Mouse (Mus musculus): ENCODE measurements around the gene Npr1. TPM values are rescaled to one million over a fixed set of nuclear protein-coding genes. Genes with fewer than 3 reads are reported as not detected.

The Npr1 gene
- polyA plus RNA-seq, 1 experiment from 2014 or later = 3.1 TPM

- no peak overlapping the region for H3K9ac ChIP-seq (replicated peaks)
- WGBS = 87% methylated on average over 5 of the region's 5 CpGs
- no peak overlapping the region for H3K27ac ChIP-seq (replicated peaks)
- H3K36me3 ChIP-seq = peaks cover 53% of the 10 kb centered on the region
- no peak overlapping the region for H3K4me2 ChIP-seq
- peaks cover 38% of the 10 kb centered on the region for H3K4me1 ChIP-seq
- no peaks in the 10 kb centered on the region for H3K27me3 ChIP-seq (replicated peaks)
- no peak overlapping the region for H3K4me3 ChIP-seq (replicated peaks)
- ATAC-seq (ENCODE audit: low FRiP score) = no peak
- no peaks in the 10 kb centered on the region for H3K9me3 ChIP-seq (replicated peaks)
These were observed 39.5 kb upstream of the Npr1 start for GRCm38 (mm10) chr3:90505216-90505615.

GRCm38 (mm10) chr3:90503444-90503843 lies 37.8 kb upstream of the Npr1 start:
- H3K27ac ChIP-seq (replicated peaks) = no peak overlapping the region
- ATAC-seq (ENCODE audit: low FRiP score) = no peak
- H3K4me3 ChIP-seq (replicated peaks) = no peak overlapping the region
- WGBS = 90% methylated on average over 4 of the region's 4 CpGs
- no peak overlapping the region for H3K4me2 ChIP-seq
- no peaks in the 10 kb centered on the region for H3K9me3 ChIP-seq (replicated peaks)
- H3K9ac ChIP-seq (replicated peaks) = no peak overlapping the region
- H3K27me3 ChIP-seq (replicated peaks) = no peaks in the 10 kb centered on the region
- peaks cover 34% of the 10 kb centered on the region for H3K4me1 ChIP-seq
- H3K36me3 ChIP-seq = peaks cover 70% of the 10 kb centered on the region

- no peak for ATAC-seq (ENCODE audit: low FRiP score)
- Histone ChIP-seq H3K27me3 (replicated peaks) (no peaks in the 10 kb centered on the region), H3K27ac (replicated peaks) (no peak overlapping the region), H3K4me3 (replicated peaks) (no peak overlapping the region), H3K4me2 (no peak overlapping the region), H3K9me3 (replicated peaks) (no peaks in the 10 kb centered on the region), H3K9ac (replicated peaks) (no peak overlapping the region), H3K4me1 (no peaks in the 10 kb centered on the region), H3K36me3 (peaks cover 68% of the 10 kb centered on the region)
These were observed 31.9 kb upstream of the Npr1 start for GRCm38 (mm10) chr3:90497597-90497996.

- H3K27me3 ChIP-seq (replicated peaks) = no peaks in the 10 kb centered on the region
- ATAC-seq (ENCODE audit: low FRiP score) = no peak
- H3K36me3 ChIP-seq = peaks cover 53% of the 10 kb centered on the region
- H3K9me3 ChIP-seq (replicated peaks) = no peaks in the 10 kb centered on the region
- no peaks in the 10 kb centered on the region for H3K4me1 ChIP-seq
- H3K4me3 ChIP-seq (replicated peaks) = no peak overlapping the region
- no peak overlapping the region for H3K27ac ChIP-seq (replicated peaks)
- WGBS = 94% methylated on average over 7 of the region's 7 CpGs
- H3K9ac ChIP-seq (replicated peaks) = no peak overlapping the region
- H3K4me2 ChIP-seq = no peak overlapping the region
These were observed 30.3 kb upstream of the Npr1 start for GRCm38 (mm10) chr3:90495850-90496525.

GRCm38 (mm10) chr3:90493831-90494540 lies 28.3 kb upstream of the Npr1 start:
- H3K4me2 ChIP-seq = no peak overlapping the region
- 45% methylated on average over 4 of the region's 4 CpGs for WGBS
- H3K4me3 ChIP-seq (replicated peaks) = no peak overlapping the region
- no peak overlapping the region for H3K27ac ChIP-seq (replicated peaks)
- ATAC-seq (ENCODE audit: low FRiP score) = no peak
- no peaks in the 10 kb centered on the region for H3K9me3 ChIP-seq (replicated peaks)
- no peaks in the 10 kb centered on the region for H3K27me3 ChIP-seq (replicated peaks)
- H3K4me1 ChIP-seq = peaks cover 9% of the 10 kb centered on the region
- H3K9ac ChIP-seq (replicated peaks) = no peak overlapping the region
- peaks cover 45% of the 10 kb centered on the region for H3K36me3 ChIP-seq

GRCm38 (mm10) chr3:90491350-90491749 lies 25.7 kb upstream of the Npr1 start:
- Histone ChIP-seq H3K9ac (replicated peaks) (no peak overlapping the region), H3K27ac (replicated peaks) (no peak overlapping the region), H3K27me3 (replicated peaks) (no peaks in the 10 kb centered on the region), H3K9me3 (replicated peaks) (no peaks in the 10 kb centered on the region), H3K36me3 (peaks cover 41% of the 10 kb centered on the region), H3K4me2 (no peak overlapping the region), H3K4me1 (peaks cover 9% of the 10 kb centered on the region), H3K4me3 (replicated peaks) (no peak overlapping the region)
- peak; percentile 32; the same call in 1 of the 2 replicates for ATAC-seq (ENCODE audit: low FRiP score)
- 34% methylated on average over 2 of the region's 2 CpGs for WGBS

- Histone ChIP-seq H3K9ac (replicated peaks) (peak within 1 kb of the TSS; percentile 85), H3K36me3 (peaks cover 41% of the 10 kb centered on the region), H3K4me3 (replicated peaks) (peak within 1 kb of the TSS; percentile 83), H3K27ac (replicated peaks) (peak within 1 kb of the TSS; percentile 84), H3K9me3 (replicated peaks) (no peaks in the 10 kb centered on the region), H3K4me2 (peak within 1 kb of the TSS; percentile 63), H3K27me3 (replicated peaks) (no peaks in the 10 kb centered on the region), H3K4me1 (peaks cover 9% of the 10 kb centered on the region)
- peak; percentile 96 for ATAC-seq (ENCODE audit: low FRiP score)
- 0% methylated on average over 37 of the region's 37 CpGs for WGBS
These were observed 25.1 kb upstream of the Npr1 start, which contains the start of gene Snapin for GRCm38 (mm10) chr3:90490696-90491256. Snapin (minus strand) TSS chr3:90491033.

GRCm38 (mm10) chr3:90488576-90488975 lies 22.9 kb upstream of the Npr1 start:
- Histone ChIP-seq H3K9ac (replicated peaks) (no peak overlapping the region), H3K4me3 (replicated peaks) (no peak overlapping the region), H3K27ac (replicated peaks) (no peak overlapping the region), H3K36me3 (peaks cover 56% of the 10 kb centered on the region), H3K4me2 (no peak overlapping the region), H3K9me3 (replicated peaks) (no peaks in the 10 kb centered on the region), H3K27me3 (replicated peaks) (no peaks in the 10 kb centered on the region), H3K4me1 (peaks cover 9% of the 10 kb centered on the region)
- no peak for ATAC-seq (ENCODE audit: low FRiP score)
- WGBS = 89% methylated on average over 6 of the region's 6 CpGs

- WGBS = 83% methylated on average over 5 of the region's 5 CpGs
- no peaks in the 10 kb centered on the region for H3K9me3 ChIP-seq (replicated peaks)
- no peak overlapping the region for H3K9ac ChIP-seq (replicated peaks)
- H3K27me3 ChIP-seq (replicated peaks) = no peaks in the 10 kb centered on the region
- H3K36me3 ChIP-seq = peaks cover 72% of the 10 kb centered on the region
- H3K4me2 ChIP-seq = no peak overlapping the region
- no peak overlapping the region for H3K27ac ChIP-seq (replicated peaks)
- no peak for ATAC-seq (ENCODE audit: low FRiP score)
- no peak overlapping the region for H3K4me3 ChIP-seq (replicated peaks)
- peaks cover 9% of the 10 kb centered on the region for H3K4me1 ChIP-seq
These were observed 21.3 kb upstream of the Npr1 start for GRCm38 (mm10) chr3:90486998-90487397.

- peak within 1 kb of the TSS; percentile 70 for H3K4me2 ChIP-seq
- no peaks in the 10 kb centered on the region for H3K27me3 ChIP-seq (replicated peaks)
- peaks cover 23% of the 10 kb centered on the region for H3K36me3 ChIP-seq
- H3K9ac ChIP-seq (replicated peaks) = peak within 1 kb of the TSS; percentile 91
- H3K27ac ChIP-seq (replicated peaks) = peak within 1 kb of the TSS; percentile 96
- peaks cover 18% of the 10 kb centered on the region for H3K4me1 ChIP-seq
- peak within 1 kb of the TSS; percentile 75 for H3K4me3 ChIP-seq (replicated peaks)
- no peaks in the 10 kb centered on the region for H3K9me3 ChIP-seq (replicated peaks)
- peak; percentile 99 for ATAC-seq (ENCODE audit: low FRiP score)
- 1% methylated on average over 45 of the region's 45 CpGs for WGBS
These were observed 10.4 kb upstream of the Npr1 start, which contains the start of gene Ilf2 for GRCm38 (mm10) chr3:90475831-90476611. Ilf2 (plus strand) TSS chr3:90476126.

GRCm38 (mm10) chr3:90475151-90475830 lies 9.6 kb upstream of the Npr1 start:
- Histone ChIP-seq H3K4me3 (replicated peaks) (peak overlapping the region; percentile 36), H3K27ac (replicated peaks) (no peak overlapping the region), H3K9me3 (replicated peaks) (no peaks in the 10 kb centered on the region), H3K27me3 (replicated peaks) (no peaks in the 10 kb centered on the region), H3K9ac (replicated peaks) (no peak overlapping the region), H3K4me1 (peaks cover 18% of the 10 kb centered on the region), H3K4me2 (peak overlapping the region; percentile 50), H3K36me3 (peaks cover 16% of the 10 kb centered on the region)
- ATAC-seq (ENCODE audit: low FRiP score) = peak; percentile 35
- WGBS = 38% methylated on average over 16 of the region's 16 CpGs

All from neural tube, embryonic 15.5 days (tissue).